Mouse (Mus musculus) layer of hippocampus, postnatal 14 days (tissue): ENCODE results near the gene Plekhd1. TPM values are rescaled to one million over a fixed set of nuclear protein-coding genes. Genes with fewer than 3 reads are reported as not detected.

Source experiments
- DNase-seq, 2 experiments: peaks; one replicate each; pipeline ENCODE4 v3.0.0; 2021 to 2022; ENCODE audit warnings: low spot score in 2 of 2, mixed read lengths in 1 of 2
- total RNA-seq, 2 experiments: library from RNA; stranded (reverse); gene quantifications; 2 replicates each; pipeline ENCODE4 v1.2.3; 2021

Gene Plekhd1
- total RNA-seq, 2 experiments from 2014 or later: 4.8 to 9.1 TPM

DNA sequence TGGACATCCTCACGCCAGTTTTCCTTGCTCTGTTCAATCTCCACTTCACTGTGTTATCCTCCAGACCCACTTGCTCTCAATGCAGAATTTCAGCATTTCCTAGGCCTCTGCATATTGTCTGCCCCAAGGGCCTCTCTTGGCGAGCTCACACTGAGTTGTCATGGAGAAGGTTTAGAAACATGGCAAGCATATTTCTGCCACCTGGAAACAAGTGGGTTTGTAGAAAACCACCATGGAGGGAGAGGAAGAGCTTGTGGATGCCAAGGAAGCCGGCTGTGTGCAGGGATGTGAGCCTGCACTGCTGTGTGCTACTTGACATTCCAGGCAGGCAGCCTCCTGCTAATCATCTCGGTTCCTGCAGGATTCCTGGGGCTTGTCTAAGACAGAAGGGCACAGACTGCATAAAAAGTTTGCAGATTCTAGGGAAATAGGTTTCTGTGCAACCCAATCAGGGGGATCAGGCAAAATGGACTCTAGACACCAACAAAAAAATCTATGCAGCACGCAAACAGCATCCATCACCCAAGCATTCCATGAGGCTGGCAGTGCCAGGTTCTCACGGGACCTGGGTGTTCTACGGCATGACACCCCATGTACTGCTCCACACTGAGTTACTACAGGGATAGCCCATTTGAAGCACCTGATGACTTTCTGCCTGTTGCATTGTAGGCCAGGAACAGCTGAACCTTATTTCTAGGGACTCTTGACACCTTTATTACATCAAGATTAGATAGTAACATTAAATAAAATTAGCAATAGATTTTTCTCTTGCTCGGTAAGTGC lies 53.8 kb downstream of the Plekhd1 start:
- DNase-seq: peak; percentile 38 to 70

DNA sequence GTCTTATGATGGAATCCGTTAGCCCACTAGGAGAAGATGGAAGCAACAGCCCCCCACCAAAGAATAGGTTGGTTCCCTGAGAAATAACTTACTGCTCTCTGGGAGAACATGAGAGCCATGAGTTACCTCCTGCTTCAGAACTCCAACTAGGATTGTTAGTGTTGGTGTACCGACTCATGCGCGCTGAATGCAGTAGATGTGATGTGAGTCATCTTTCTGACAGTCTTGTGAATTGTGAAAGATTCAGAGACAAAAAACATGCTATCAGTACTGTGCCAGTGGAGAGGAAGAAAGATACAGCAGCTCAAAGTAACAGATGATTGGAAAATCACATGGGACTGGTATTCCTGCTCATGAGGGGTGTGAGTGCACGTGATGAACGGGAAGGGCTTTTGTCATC lies 59.2 kb downstream of the Plekhd1 start:
- no peak for DNase-seq

DNA sequence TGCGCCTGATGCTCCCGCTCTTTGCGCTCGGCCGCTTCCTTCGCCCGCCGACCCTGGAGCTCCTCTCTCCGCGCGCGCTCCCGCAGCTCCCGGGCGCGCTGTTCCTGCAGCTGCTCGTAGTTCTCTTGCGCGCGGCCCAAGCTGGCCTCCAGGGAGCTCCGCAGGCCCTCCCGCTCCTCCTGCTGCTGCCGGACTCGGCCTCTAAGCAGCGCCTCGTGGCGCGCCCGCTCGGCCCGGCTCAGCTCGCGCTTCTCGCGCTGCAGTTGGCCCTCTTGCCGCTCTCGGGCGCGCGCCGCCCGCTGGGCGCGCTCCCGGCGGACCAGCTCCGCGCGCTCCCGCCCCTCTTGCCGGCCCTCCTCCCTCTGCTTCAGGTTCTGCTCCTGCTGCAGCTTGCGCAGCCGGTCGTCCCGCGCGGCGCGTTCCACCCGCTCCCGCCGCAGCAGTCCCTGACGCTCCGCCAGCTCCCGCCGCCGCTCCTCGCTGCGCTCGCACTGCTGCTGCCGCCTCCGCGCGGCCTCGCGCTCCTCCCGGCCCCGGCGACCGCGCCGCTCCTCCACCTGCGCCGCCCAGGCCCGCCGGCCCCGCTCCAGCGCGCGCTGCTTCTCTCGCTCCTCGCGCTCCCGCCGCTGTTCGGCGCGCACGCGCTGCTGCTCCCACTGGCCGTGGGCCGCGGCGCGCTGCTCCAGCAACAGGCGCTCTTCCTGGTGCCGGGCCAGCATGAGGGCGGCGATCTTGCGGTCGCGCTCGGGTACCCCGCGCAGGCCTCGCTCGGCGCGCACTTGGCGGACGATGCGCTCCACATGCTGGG lies 65.6 kb downstream of the Plekhd1 start:
- no peak for DNase-seq

GRCm38 (mm10) chr12:80758559-80759386 lies 66.4 kb downstream of the Plekhd1 start:
- no peak for DNase-seq

- no peak for DNase-seq
Measured at GRCm38 (mm10) chr12:80759387-80759712, 67.0 kb downstream of the Plekhd1 start.

GRCm38 (mm10) chr12:80759713-80760395 lies 67.5 kb downstream of the Plekhd1 start:
- peak; percentile 47 to 61 for DNase-seq

- peak; percentile 83 to 89 for DNase-seq
Measured at GRCm38 (mm10) chr12:80760396-80760801, 68.0 kb downstream of the Plekhd1 start, which contains the start of gene Ccdc177. Ccdc177 (minus strand) TSS chr12:80760687.

DNA sequence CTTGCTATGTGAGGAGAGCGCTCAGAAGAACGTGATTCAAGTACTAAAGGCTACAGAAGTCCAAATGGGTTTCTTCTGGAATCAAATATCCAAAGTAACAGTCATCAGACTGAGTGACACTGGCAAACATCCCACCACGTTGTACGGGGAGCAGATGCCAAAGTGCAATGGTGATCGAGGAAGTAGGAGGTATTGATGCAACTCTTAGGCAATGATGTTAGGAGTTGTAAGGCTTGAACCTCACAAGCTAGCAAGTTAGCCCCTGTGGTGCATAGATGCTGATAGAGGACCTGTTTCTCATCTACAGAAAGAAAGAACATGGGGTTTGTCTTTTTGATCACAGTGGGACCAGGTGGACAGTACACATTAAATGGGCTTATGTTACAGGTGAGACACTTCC lies 70.6 kb downstream of the Plekhd1 start:
- no peak for DNase-seq

GRCm38 (mm10) chr12:80764116-80764515 lies 71.7 kb downstream of the Plekhd1 start:
- no peak for DNase-seq

GRCm38 (mm10) chr12:80769697-80770096 lies 77.3 kb downstream of the Plekhd1 start:
- peak; percentile 45 to 67 for DNase-seq

Other genes starting within 250 kb of the Plekhd1 start
- 10 to 100 TPM; 70.3 to 71.3 TPM for gene Exd2, start 229.5 kb upstream of the Plekhd1 start, total RNA-seq
- gene Galnt16, start 174.3 kb upstream of the Plekhd1 start, total RNA-seq: 100 to 1,000 TPM; 126 to 127 TPM
- gene Slc39a9, start 48.7 kb upstream of the Plekhd1 start, total RNA-seq: 10 to 100 TPM; 41.2 to 42.7 TPM
- gene Erh, start 48.2 kb upstream of the Plekhd1 start, total RNA-seq: 10 to 100 TPM; 56.8 to 57.5 TPM
- gene Ccdc177, start 68.1 kb downstream of the Plekhd1 start, total RNA-seq: 10 to 100 TPM; 18.5 to 18.7 TPM
- 10 to 100 TPM; 54.3 TPM for gene Susd6, start 97.9 kb downstream of the Plekhd1 start, total RNA-seq